Mouse (Mus musculus) gastrocnemius, adult 18-20 months (tissue): ENCODE measurements around the gene Jak1. TPM values are rescaled to one million over a fixed set of nuclear protein-coding genes. Genes with fewer than 3 reads are reported as not detected.

ENCODE experiments used
- DNase-seq: peaks from one replicate; pipeline ENCODE4 v3.0.0; 2021; ENCODE audit warnings: low spot score
- total RNA-seq, 2 experiments: library from RNA; stranded (reverse); gene quantifications; 2 replicates each; pipeline ENCODE4 v1.2.3; 2021

Jak1 gene
- total RNA-seq, 2 experiments from 2014 or later: 96.1 to 106 TPM

GRCm38 (mm10) chr4:101146891-101147655 is 118.0 kb downstream of the Jak1 start:
- no peak for DNase-seq

GRCm38 (mm10) chr4:101146047-101146745 is 118.9 kb downstream of the Jak1 start:
- peak; percentile 71 for DNase-seq

GRCm38 (mm10) chr4:101144790-101145189 is 120.3 kb downstream of the Jak1 start:
- no peak for DNase-seq

- no peak for DNase-seq
Measured at GRCm38 (mm10) chr4:101144361-101144760, 120.7 kb downstream of the Jak1 start.

GRCm38 (mm10) chr4:101143901-101144300 is 121.2 kb downstream of the Jak1 start:
- no peak for DNase-seq

DNA sequence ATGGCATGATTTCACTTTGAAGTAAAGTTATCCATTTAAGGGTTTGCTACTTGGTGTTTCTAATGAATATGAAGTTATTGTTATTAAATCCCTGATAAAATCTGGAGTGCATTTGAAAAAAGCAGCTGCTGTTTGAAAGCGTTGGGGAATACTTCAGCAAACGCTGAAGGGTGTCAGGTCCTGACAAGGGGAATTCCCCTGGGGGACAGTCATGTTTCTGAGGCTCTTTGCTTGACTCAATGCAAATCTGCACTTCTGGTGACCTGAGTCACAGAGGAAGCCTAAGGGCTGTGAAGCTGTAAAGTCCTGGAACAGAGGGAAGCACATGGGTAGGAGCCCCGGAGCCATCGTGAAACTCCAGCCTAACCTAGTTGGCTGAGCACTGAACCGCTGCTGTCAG is 123.3 kb downstream of the Jak1 start:
- DNase-seq: no peak

GRCm38 (mm10) chr4:101137975-101138374 is 127.1 kb downstream of the Jak1 start:
- DNase-seq: no peak

- no peak for DNase-seq
Measured at GRCm38 (mm10) chr4:101135909-101136308, 129.2 kb downstream of the Jak1 start.

DNA sequence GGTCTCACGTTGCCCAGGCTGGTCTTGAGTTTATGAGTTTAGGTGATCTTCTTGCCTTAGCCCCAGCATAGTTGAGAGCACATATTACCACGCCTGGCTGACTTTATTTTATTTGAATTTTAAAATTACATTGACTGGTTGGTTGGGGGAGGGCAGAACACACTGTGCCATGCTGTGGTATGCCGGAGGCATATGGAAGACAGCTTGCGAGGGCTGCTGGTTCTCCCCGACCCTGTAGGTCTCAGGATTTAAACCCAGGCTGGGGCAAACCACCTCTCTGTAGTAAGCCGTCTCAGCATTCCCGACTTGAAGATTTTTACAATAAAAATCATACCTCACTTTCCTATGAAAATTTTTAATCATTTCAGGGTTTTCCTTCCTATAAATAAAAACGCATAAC is 130.1 kb downstream of the Jak1 start:
- no peak for DNase-seq

- DNase-seq: no peak
Measured at GRCm38 (mm10) chr4:101121002-101121401, 144.1 kb downstream of the Jak1 start.

GRCm38 (mm10) chr4:101107122-101107521 is 158.0 kb downstream of the Jak1 start:
- DNase-seq: peak; percentile 2

Other genes starting within 250 kb of the Jak1 start
- not detected for gene Gm10577, start 244.6 kb downstream of the Jak1 start, total RNA-seq
- gene Raver2, start 196.3 kb downstream of the Jak1 start, total RNA-seq: 1 to 10 TPM; 3.9 to 5.1 TPM
- gene Ak4, start 154.0 kb upstream of the Jak1 start, total RNA-seq: 1 to 10 TPM; 4.9 to 6.6 TPM
- under 1 TPM; 0.19 to 0.41 TPM for gene Dnajc6, start 231.4 kb upstream of the Jak1 start, total RNA-seq